Mouse (Mus musculus) liver, embryonic 16.5 days (tissue): Measurements from ENCODE around the gene Gm765. TPM values are rescaled to one million over a fixed set of nuclear protein-coding genes. Genes with fewer than 3 reads are reported as not detected.

Experiments used
- ATAC-seq: fragments of 200-750 bp; cut with Nextera tagmentation; 2 replicates; pipeline ENCODE4 v1.8.0; 2017; ENCODE audit warnings: low read depth, mild to moderate bottlenecking, moderate number of reproducible peaks, moderate library complexity
- H3K27ac ChIP-seq: fragments of 300-500 bp; sonication (generic); 2 replicates; pipeline ENCODE4 v1.5.1; 2014; ENCODE audit warnings: mild to moderate bottlenecking, low read length
- H3K27me3 ChIP-seq: fragments of 300-500 bp; sonication (generic); 2 replicates; pipeline ENCODE4 v1.6.1; 2014; ENCODE audit warnings: low read depth, low read length, mixed read lengths; ENCODE audit not compliant: control insufficient read depth, insufficient read depth
- H3K36me3 ChIP-seq: fragments of 300-500 bp; sonication (generic); 2 replicates; pipeline ENCODE4 v1.6.1; 2014; ENCODE audit warnings: mild to moderate bottlenecking; ENCODE audit not compliant: control insufficient read depth, insufficient read depth
- H3K4me1 ChIP-seq: fragments of 300-500 bp; sonication (generic); 2 replicates; pipeline ENCODE4 v1.6.1; 2014; ENCODE audit warnings: low read depth, low read length, mixed read lengths; ENCODE audit not compliant: control insufficient read depth
- H3K4me2 ChIP-seq: fragments of 300-500 bp; sonication (generic); 2 replicates; pipeline ENCODE4 v1.6.1; 2014; ENCODE audit warnings: low read depth, low read length, mixed read lengths
- H3K4me3 ChIP-seq: fragments of 300-500 bp; sonication (generic); 2 replicates; pipeline ENCODE4 v1.5.1; 2014; ENCODE audit warnings: low read depth, mild to moderate bottlenecking, low read length
- H3K9ac ChIP-seq: fragments of 300-500 bp; sonication (generic); 2 replicates; pipeline ENCODE4 v1.6.1; 2014; ENCODE audit warnings: low read depth, low read length
- H3K9me3 ChIP-seq: fragments of 300-500 bp; sonication (generic); replicated peaks from 2 replicates; pipeline ENCODE4 v1.6.1; 2016; ENCODE audit warnings: low read length; ENCODE audit not compliant: control insufficient read depth
- WGBS: fragments of 180-500 bp; shearing (Covaris S2); extraction: QIAGEN DNeasy Blood & Tissue Kit; methylation state at CpG from one replicate; pipeline ENCODE4 v1.1.7; 2014; ENCODE audit not compliant: insufficient replicate concordance; 5-methylcytosine and 5-hydroxymethylcytosine counted together
- polyA plus RNA-seq: library from polyadenylated mRNA; unstranded; fragments of >200 nt; fragmentation: Nextera tagmentation; extraction: Ambion mirVana; gene quantifications from 2 replicates; pipeline ENCODE4 v1.2.1, GENCODE M21; 2015

The Gm765 gene
- polyA plus RNA-seq = not detected in 2 replicates

- ATAC-seq = no peak
- H3K27me3 ChIP-seq = no peaks in the 10 kb centered on the region
- H3K9me3 ChIP-seq = no peaks in the 10 kb centered on the region
- H3K36me3 ChIP-seq = no peaks in the 10 kb centered on the region
- H3K4me3 ChIP-seq = no peak within 1 kb of the TSS
- H3K4me2 ChIP-seq = no peak within 1 kb of the TSS
- 64% methylated on average over 5 of the region's 5 CpGs for WGBS
- H3K27ac ChIP-seq = no peak within 1 kb of the TSS
- H3K9ac ChIP-seq = no peak within 1 kb of the TSS
- no peaks in the 10 kb centered on the region for H3K4me1 ChIP-seq
These were observed at the start of gene Gm765 for GRCm38 (mm10) chr6:98342654-98343053. Gene Gm765 (minus strand): TSS chr6:98342754.

DNA sequence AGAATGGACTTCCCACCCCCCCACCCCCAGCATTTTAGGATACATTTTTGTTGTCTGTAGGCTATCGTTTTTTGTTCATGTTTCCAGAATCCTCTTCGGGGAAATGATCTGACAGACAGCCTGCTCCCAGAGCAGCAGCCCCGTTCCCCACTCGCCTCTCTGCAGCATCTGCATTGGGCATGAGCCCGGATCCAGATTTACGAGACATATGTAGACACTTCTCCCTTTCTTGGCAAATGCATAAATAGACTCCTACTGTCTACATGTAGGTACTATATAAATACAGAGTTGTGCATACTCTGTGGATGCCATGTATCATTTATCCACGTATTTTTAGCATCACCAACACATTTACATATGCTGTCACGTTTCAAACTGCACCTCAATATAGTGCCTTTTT lies 42.9 kb upstream of the Gm765 start:
- Histone ChIP-seq H3K27ac (no peak overlapping the region), H3K9ac (no peak overlapping the region), H3K4me3 (no peak overlapping the region), H3K36me3 (no peaks in the 10 kb centered on the region), H3K27me3 (no peaks in the 10 kb centered on the region), H3K9me3 (no peaks in the 10 kb centered on the region), H3K4me2 (no peak overlapping the region), H3K4me1 (no peaks in the 10 kb centered on the region)
- 66% methylated on average over 8 of the region's 8 CpGs for WGBS
- no peak for ATAC-seq

GRCm38 (mm10) chr6:98384431-98384830 lies 41.9 kb upstream of the Gm765 start:
- no peaks in the 10 kb centered on the region for H3K9me3 ChIP-seq

DNA sequence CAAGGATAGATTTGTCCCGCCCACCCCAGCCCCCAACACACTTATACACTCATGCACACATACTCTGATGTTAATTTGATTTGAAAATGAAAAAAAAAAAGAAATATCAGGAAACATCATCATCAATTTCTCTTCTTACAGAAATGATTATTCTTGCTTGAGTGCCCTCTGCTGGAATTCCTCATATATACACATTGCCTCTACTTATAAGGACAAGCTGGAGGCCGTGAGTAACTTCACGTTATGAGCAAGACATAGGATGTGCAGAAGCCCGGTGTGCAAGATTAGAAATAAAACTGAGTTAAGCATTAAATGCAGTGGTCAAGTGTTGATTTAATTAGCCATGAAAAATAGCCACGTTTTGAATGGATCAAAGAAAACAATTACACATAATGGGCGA lies 40.9 kb upstream of the Gm765 start:
- no peak overlapping the region for H3K4me2 ChIP-seq
- H3K36me3 ChIP-seq = no peaks in the 10 kb centered on the region
- 36% methylated on average over 6 of the region's 6 CpGs for WGBS
- H3K9ac ChIP-seq = no peak overlapping the region
- H3K27ac ChIP-seq = no peak overlapping the region
- no peak overlapping the region for H3K4me3 ChIP-seq
- no peaks in the 10 kb centered on the region for H3K27me3 ChIP-seq
- no peaks in the 10 kb centered on the region for H3K4me1 ChIP-seq
- no peaks in the 10 kb centered on the region for H3K9me3 ChIP-seq
- ATAC-seq = no peak

More at GRCm38 (mm10) chr6:98384431-98384830, 41.9 kb upstream of the Gm765 start:
- Histone ChIP-seq H3K27me3 (no peaks in the 10 kb centered on the region), H3K9ac (no peak overlapping the region), H3K4me1 (no peaks in the 10 kb centered on the region), H3K27ac (no peak overlapping the region), H3K4me2 (no peak overlapping the region), H3K36me3 (no peaks in the 10 kb centered on the region), H3K4me3 (no peak overlapping the region)
- ATAC-seq = no peak
- 56% methylated on average over 8 of the region's 8 CpGs for WGBS

DNA sequence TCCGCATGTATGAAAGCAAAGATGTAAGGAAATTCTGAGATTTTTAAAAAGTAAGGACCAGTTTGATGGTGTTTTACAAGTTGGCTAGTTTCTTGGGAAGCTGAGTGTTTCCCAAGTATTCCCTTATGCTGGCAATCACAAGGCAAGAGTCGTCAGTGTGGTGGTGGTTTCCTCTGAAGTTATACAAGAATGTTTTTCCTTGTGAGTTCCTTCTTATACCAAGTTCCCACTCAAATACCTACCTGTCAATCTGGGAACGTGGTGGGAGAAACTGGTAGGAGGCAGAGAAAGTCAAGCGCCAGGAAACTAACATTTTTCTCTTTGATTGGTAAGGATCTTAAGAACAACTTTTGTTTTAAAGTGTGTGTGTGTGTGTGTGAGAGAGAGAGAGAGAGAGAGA lies 23.6 kb upstream of the Gm765 start:
- no peak for ATAC-seq
- H3K36me3 ChIP-seq = no peaks in the 10 kb centered on the region
- 63% methylated on average over 4 of the region's 4 CpGs for WGBS
- no peak overlapping the region for H3K4me2 ChIP-seq
- no peaks in the 10 kb centered on the region for H3K9me3 ChIP-seq
- no peaks in the 10 kb centered on the region for H3K4me1 ChIP-seq
- H3K9ac ChIP-seq = no peak overlapping the region
- no peak overlapping the region for H3K27ac ChIP-seq
- no peak overlapping the region for H3K4me3 ChIP-seq
- no peaks in the 10 kb centered on the region for H3K27me3 ChIP-seq

GRCm38 (mm10) chr6:98355271-98355670 lies 12.7 kb upstream of the Gm765 start:
- 68% methylated on average over 5 of the region's 5 CpGs for WGBS
- H3K27ac ChIP-seq = no peak overlapping the region
- H3K27me3 ChIP-seq = no peaks in the 10 kb centered on the region
- H3K4me2 ChIP-seq = no peak overlapping the region
- no peak overlapping the region for H3K4me3 ChIP-seq
- H3K9ac ChIP-seq = no peak overlapping the region
- ATAC-seq = no peak
- no peaks in the 10 kb centered on the region for H3K9me3 ChIP-seq
- no peaks in the 10 kb centered on the region for H3K36me3 ChIP-seq
- H3K4me1 ChIP-seq = no peaks in the 10 kb centered on the region

- H3K4me3 ChIP-seq = no peak overlapping the region
- no peaks in the 10 kb centered on the region for H3K9me3 ChIP-seq
- H3K4me2 ChIP-seq = no peak overlapping the region
- no peaks in the 10 kb centered on the region for H3K27me3 ChIP-seq
- no peaks in the 10 kb centered on the region for H3K36me3 ChIP-seq
- H3K4me1 ChIP-seq = no peaks in the 10 kb centered on the region
- no peak overlapping the region for H3K9ac ChIP-seq
- no peak for ATAC-seq
- WGBS = 70% methylated on average over 3 of the region's 3 CpGs
- H3K27ac ChIP-seq = no peak overlapping the region
These were observed 10.7 kb upstream of the Gm765 start for GRCm38 (mm10) chr6:98353285-98353684.

DNA sequence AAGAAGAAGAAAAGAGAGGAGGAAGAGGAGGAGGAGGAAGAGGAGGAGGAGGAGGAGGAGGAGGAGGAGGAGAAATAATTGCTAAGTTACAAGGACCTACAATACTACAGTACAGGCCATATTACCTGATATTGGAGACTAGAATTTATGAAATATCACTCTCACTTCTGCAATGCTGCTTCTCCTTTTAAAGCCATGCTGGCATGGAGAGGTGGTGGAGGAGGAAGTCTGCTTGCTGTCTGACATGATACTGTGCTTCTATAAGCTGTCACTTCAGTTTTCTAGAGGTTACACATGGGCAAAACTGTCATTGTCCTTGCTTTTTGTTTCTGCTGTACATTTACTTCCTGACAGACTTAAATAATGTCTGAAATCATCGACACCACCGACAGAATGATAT lies 9.8 kb downstream of the Gm765 start:
- H3K27ac ChIP-seq = no peak overlapping the region
- H3K36me3 ChIP-seq = no peaks in the 10 kb centered on the region
- H3K4me1 ChIP-seq = no peaks in the 10 kb centered on the region
- H3K9ac ChIP-seq = no peak overlapping the region
- H3K9me3 ChIP-seq = no peaks in the 10 kb centered on the region
- 41% methylated on average over 2 of the region's 2 CpGs for WGBS
- H3K27me3 ChIP-seq = no peaks in the 10 kb centered on the region
- ATAC-seq = no peak
- H3K4me2 ChIP-seq = no peak overlapping the region
- H3K4me3 ChIP-seq = no peak overlapping the region

- H3K27me3 ChIP-seq = no peaks in the 10 kb centered on the region
- no peak overlapping the region for H3K9ac ChIP-seq
- H3K4me2 ChIP-seq = no peak overlapping the region
- ATAC-seq = no peak
- H3K27ac ChIP-seq = no peak overlapping the region
- 73% methylated on average over 5 of the region's 5 CpGs for WGBS
- no peaks in the 10 kb centered on the region for H3K4me1 ChIP-seq
- no peaks in the 10 kb centered on the region for H3K36me3 ChIP-seq
- H3K4me3 ChIP-seq = no peak overlapping the region
- H3K9me3 ChIP-seq = no peaks in the 10 kb centered on the region
These were observed 30.9 kb downstream of the Gm765 start for GRCm38 (mm10) chr6:98311659-98312058.
